Mouse (Mus musculus) lung, postnatal 10 days (tissue): ENCODE measurements around the gene Icosl.
"Not testable (repeated sequence)": the region's sequence is repeated elsewhere in the genome, so short reads cannot be mapped to it uniquely, and the experiment has no call there.

Experiments
- DNase-seq: peaks from one replicate; pipeline ENCODE4 v3.0.0; 2021

The Icosl gene

GRCm38 (mm10) chr10:78124137-78124536, 55.0 kb downstream of the Icosl start:
- peak; percentile 41 for DNase-seq

GRCm38 (mm10) chr10:78125061-78125460, 56.0 kb downstream of the Icosl start:
- DNase-seq = not testable (repeated sequence)

GRCm38 (mm10) chr10:78126311-78126710, 57.2 kb downstream of the Icosl start:
- DNase-seq = no peak

- DNase-seq = peak; percentile 22
Measured at GRCm38 (mm10) chr10:78127046-78127870, 58.2 kb downstream of the Icosl start.

- no peak for DNase-seq
Measured at GRCm38 (mm10) chr10:78127931-78128330, 58.8 kb downstream of the Icosl start.

GRCm38 (mm10) chr10:78128647-78129046, 59.5 kb downstream of the Icosl start:
- DNase-seq = no peak

GRCm38 (mm10) chr10:78129423-78129822, 60.3 kb downstream of the Icosl start:
- peak; percentile 53 for DNase-seq

- DNase-seq = no peak
Measured at GRCm38 (mm10) chr10:78129998-78130397, 60.9 kb downstream of the Icosl start.
